Comparison of ENCODE assay signal across 8 mouse cellular contexts in the genomic region with DNA sequence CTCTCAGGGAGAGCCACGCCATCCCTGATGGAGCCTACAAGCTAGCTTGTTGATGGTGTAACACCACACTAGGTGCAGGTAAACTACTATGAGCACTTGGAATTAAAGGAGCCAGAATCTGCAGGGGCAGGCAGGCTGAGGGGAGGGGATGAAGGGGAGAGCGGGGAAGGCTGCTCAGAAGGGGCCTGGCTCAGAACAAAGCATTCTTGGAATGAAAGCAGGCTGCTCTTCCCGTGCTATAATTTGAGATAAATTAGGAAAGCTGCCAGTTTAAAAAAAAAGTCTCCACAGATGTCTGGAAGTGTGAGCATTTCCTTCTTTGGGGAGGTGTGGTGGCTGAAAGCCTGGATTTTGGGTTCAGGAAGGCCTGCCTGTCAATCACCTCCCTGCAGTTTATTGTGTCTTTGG. TPM values are rescaled to one million over a fixed set of nuclear protein-coding genes. Genes with fewer than 3 reads are reported as not detected.
DNase-seq lines count a peak whose midpoint lies in the region; ATAC-seq and TF ChIP-seq lines count a peak whose summit lies in the region.

No protein-coding gene starts in this region.

- no peak overlapping the region for H3K4me2 ChIP-seq in midbrain, embryonic 16.5 days (ENCODE audit: low read length)
- H3K4me2 ChIP-seq in hindbrain, postnatal 0 days (ENCODE audit: low read depth, low read length) = no peak overlapping the region
- H3K4me2 ChIP-seq in stomach, embryonic 16.5 days (ENCODE audit: low read depth, low read length) = no peak overlapping the region

- 32% methylated on average over 3 of the region's 3 CpGs for whole genome bisulfite sequencing in midbrain, embryonic 10.5 days
- 21% methylated on average over 3 of the region's 3 CpGs for WGBS in midbrain, embryonic 16.5 days
- WGBS in hindbrain, postnatal 0 days = 33% methylated on average over 3 of the region's 3 CpGs
- 42% methylated on average over 3 of the region's 3 CpGs for WGBS in stomach, embryonic 16.5 days

- intact Hi-C loops in heart, postnatal 10 days (cut with DNase I) = no loop called here
- intact Hi-C loops in heart, postnatal 36 days (cut with DNase I) = no loop called here

- peak; percentile 20 to 29 for DNase-seq in heart, postnatal 10 days
- DNase-seq in heart, postnatal 36 days = no peak
- peak; percentile 25 for DNase-seq in midbrain, embryonic 10.5 days (ENCODE audit: low spot score)
- peak; percentile 40 for DNase-seq in hindbrain, postnatal 0 days (ENCODE audit: low spot score)
- DNase-seq in cerebellum, postnatal 14 days = no peak
- DNase-seq in adipocyte (ENCODE audit: low spot score) = no peak

- peaks cover 13% of the 10 kb centered on the region for H3K4me1 ChIP-seq in midbrain, embryonic 10.5 days
- peaks cover 5% of the 10 kb centered on the region; the same call in 1 of the 2 replicates for H3K4me1 ChIP-seq in midbrain, embryonic 16.5 days (ENCODE audit: control insufficient read depth, insufficient read depth, low read length)
- peaks cover 3% of the 10 kb centered on the region; the same call in 1 of the 2 replicates for H3K4me1 ChIP-seq in hindbrain, postnatal 0 days (ENCODE audit: insufficient read depth, low read length)
- H3K4me1 ChIP-seq in stomach, embryonic 16.5 days (ENCODE audit: control insufficient read depth, insufficient read depth, low read length) = peaks cover 11% of the 10 kb centered on the region

- peak overlapping the region; percentile 72 for H3K27ac ChIP-seq in midbrain, embryonic 10.5 days (replicated peaks)
- no peak overlapping the region for H3K27ac ChIP-seq in midbrain, embryonic 16.5 days (ENCODE audit: low read length)
- H3K27ac ChIP-seq in hindbrain, postnatal 0 days = no peak overlapping the region
- peak overlapping the region; percentile 58 for H3K27ac ChIP-seq in stomach, embryonic 16.5 days (ENCODE audit: low read length)

- TF ChIP-seq CTCF in hindbrain, postnatal 0 days (IDR thresholded peaks at IDR 0.05; ENCODE audit: low read depth) = no peak

- no peak overlapping the region for H3K9ac ChIP-seq in midbrain, embryonic 16.5 days (ENCODE audit: low read depth, low read length)
- H3K9ac ChIP-seq in hindbrain, postnatal 0 days (replicated peaks; ENCODE audit: low read length) = no peak overlapping the region
- H3K9ac ChIP-seq in stomach, embryonic 16.5 days (ENCODE audit: low read length) = peak overlapping the region; percentile 48

- no peaks in the 10 kb centered on the region for H3K36me3 ChIP-seq in midbrain, embryonic 10.5 days
- no peaks in the 10 kb centered on the region for H3K36me3 ChIP-seq in midbrain, embryonic 16.5 days (ENCODE audit: control insufficient read depth, insufficient read depth, low read length)
- H3K36me3 ChIP-seq in hindbrain, postnatal 0 days (ENCODE audit: insufficient read depth, low read length) = no peaks in the 10 kb centered on the region
- no peaks in the 10 kb centered on the region for H3K36me3 ChIP-seq in stomach, embryonic 16.5 days (ENCODE audit: control insufficient read depth, insufficient read depth, low read length)

- H3K9me3 ChIP-seq in midbrain, embryonic 10.5 days (replicated peaks) = no peaks in the 10 kb centered on the region
- H3K9me3 ChIP-seq in midbrain, embryonic 16.5 days (replicated peaks; ENCODE audit: control insufficient read depth, low read length, poor library complexity, severe bottlenecking) = no peaks in the 10 kb centered on the region
- H3K9me3 ChIP-seq in hindbrain, postnatal 0 days (ENCODE audit: low read length) = no peaks in the 10 kb centered on the region
- no peaks in the 10 kb centered on the region for H3K9me3 ChIP-seq in stomach, embryonic 16.5 days (replicated peaks; ENCODE audit: control insufficient read depth, low read length)

- H3K4me3 ChIP-seq in midbrain, embryonic 10.5 days = no peak overlapping the region
- no peak overlapping the region for H3K4me3 ChIP-seq in midbrain, embryonic 16.5 days (ENCODE audit: low read depth, low read length)
- no peak overlapping the region for H3K4me3 ChIP-seq in hindbrain, postnatal 0 days (ENCODE audit: low read length)
- H3K4me3 ChIP-seq in stomach, embryonic 16.5 days (replicated peaks; ENCODE audit: low read length) = no peak overlapping the region

- no peaks in the 10 kb centered on the region for H3K27me3 ChIP-seq in midbrain, embryonic 10.5 days (ENCODE audit: low read depth, poor library complexity, severe bottlenecking)
- H3K27me3 ChIP-seq in midbrain, embryonic 16.5 days (ENCODE audit: control insufficient read depth, insufficient read depth, low read depth, low read length) = no peaks in the 10 kb centered on the region
- no peaks in the 10 kb centered on the region for H3K27me3 ChIP-seq in hindbrain, postnatal 0 days (ENCODE audit: insufficient read depth, low read length)
- no peaks in the 10 kb centered on the region for H3K27me3 ChIP-seq in stomach, embryonic 16.5 days (ENCODE audit: control insufficient read depth, insufficient read depth, low read length)

- no peak for ATAC-seq in midbrain, embryonic 16.5 days
- no peak for ATAC-seq in hindbrain, postnatal 0 days
- peak; percentile 53; the same call in 1 of the 2 replicates for ATAC-seq in stomach, embryonic 16.5 days (ENCODE audit: insufficient read depth, low FRiP score)

RNA-seq across cellular contexts. Expression of a gene that starts 14.8 kb away (rescaled TPM):
- 10 to 100 TPM; 93.5 to 98.2 TPM for total RNA-seq in heart, postnatal 10 days (2021)
- 10 to 100 TPM; 53.8 to 59.8 TPM for total RNA-seq in heart, postnatal 36 days (2021)
- 59.0 and 63.0 TPM in 2 replicates for polyA plus RNA-seq in midbrain, embryonic 10.5 days (2016; fragmentation: Nextera tagmentation; extraction: Ambion mirVana)
- polyA plus RNA-seq in midbrain, embryonic 16.5 days (2015; fragmentation: Nextera tagmentation; extraction: Ambion mirVana) = 64.7 and 73.4 TPM in 2 replicates
- total RNA-seq in hindbrain, postnatal 0 days (2014; rRNA removed) = 67.7 and 74.4 TPM in 2 replicates
- 65.9 and 66.8 TPM in 2 replicates for polyA plus RNA-seq in hindbrain, postnatal 0 days (2015; fragmentation: Nextera tagmentation; extraction: Ambion mirVana)
- 40.5 and 47.0 TPM in 2 replicates for polyA plus RNA-seq in stomach, embryonic 16.5 days (2015; fragmentation: Nextera tagmentation; extraction: Ambion mirVana)

Comparison
In these comparisons a context has a peak if more than half of its experiments do, and no peak if none do; other contexts are left out.
1. DNase-seq: peak in heart, postnatal 10 days (2 of 2), midbrain, embryonic 10.5 days (single experiment) and hindbrain, postnatal 0 days (single experiment); none in heart, postnatal 36 days (0 of 2), cerebellum, postnatal 14 days (0 of 2) and adipocyte (single experiment).
2. H3K27ac ChIP-seq: peak in midbrain, embryonic 10.5 days (single experiment) and stomach, embryonic 16.5 days (single experiment); none in midbrain, embryonic 16.5 days (single experiment) and hindbrain, postnatal 0 days (single experiment).